8 mouse cellular contexts compared by ENCODE assay signal in genomic region chr1:37871704-37872103, GRCm38 (mm10). TPM values are rescaled to one million over a fixed set of nuclear protein-coding genes. Genes with fewer than 3 reads are reported as not detected.
DNase-seq lines count a peak whose midpoint lies in the region; ATAC-seq and TF ChIP-seq lines count a peak whose summit lies in the region.

Gene Lipt1, plus strand, starts transcription at chr1:37871738.

- TF ChIP-seq CTCF in layer of hippocampus, adult 2 months (conservative IDR thresholded peaks at IDR 0.05) = no peak

- WGBS in forebrain, embryonic 11.5 days = 8% methylated on average over 7 of the region's 7 CpGs
- 7% methylated on average over 7 of the region's 7 CpGs for WGBS in intestine, embryonic 14.5 days

- H3K27me3 ChIP-seq in forebrain, embryonic 11.5 days (ENCODE audit: control insufficient read depth, insufficient read depth, low read length) = no peaks in the 10 kb centered on the region; the same call in 1 of the 2 replicates
- H3K27me3 ChIP-seq in intestine, embryonic 14.5 days (replicated peaks; ENCODE audit: control insufficient read depth, insufficient read depth, low read length) = no peaks in the 10 kb centered on the region

- peak within 1 kb of the TSS; percentile 61 for H3K4me2 ChIP-seq in forebrain, embryonic 11.5 days (ENCODE audit: low read depth, low read length, severe bottlenecking)
- H3K4me2 ChIP-seq in intestine, embryonic 14.5 days (ENCODE audit: low read length) = peak within 1 kb of the TSS; percentile 64

- no peaks in the 10 kb centered on the region for H3K4me1 ChIP-seq in forebrain, embryonic 11.5 days (replicated peaks; ENCODE audit: control insufficient read depth, insufficient read depth, low read length)
- peaks cover 5% of the 10 kb centered on the region; the same call in 1 of the 2 replicates for H3K4me1 ChIP-seq in intestine, embryonic 14.5 days (replicated peaks; ENCODE audit: control insufficient read depth, insufficient read depth, low read length)

- H3K9me3 ChIP-seq in forebrain, embryonic 11.5 days (ENCODE audit: control insufficient read depth, low read length) = peaks cover 7% of the 10 kb centered on the region; the same call in 1 of the 2 replicates
- peaks cover 7% of the 10 kb centered on the region; the same call in 1 of the 2 replicates for H3K9me3 ChIP-seq in intestine, embryonic 14.5 days (ENCODE audit: control insufficient read depth, low read length)

- peak within 1 kb of the TSS; percentile 62 for H3K4me3 ChIP-seq in layer of hippocampus, adult 2 months
- H3K4me3 ChIP-seq in forebrain, embryonic 11.5 days (ENCODE audit: low read depth, low read length) = peak within 1 kb of the TSS; percentile 45
- peak within 1 kb of the TSS; percentile 56 for H3K4me3 ChIP-seq in intestine, embryonic 14.5 days (ENCODE audit: low read depth, low read length)

- DNase-seq in layer of hippocampus, adult 2 months (ENCODE audit: low spot score in 2 of 2) = no peak
- DNase-seq in layer of hippocampus, postnatal 25 days (ENCODE audit: extremely low spot score in 1 of 2, low spot score in 1 of 2) = no peak
- peak; percentile 65 for DNase-seq in R1 (ENCODE audit: low read depth, low spot score)
- peak; percentile 51 for DNase-seq in forebrain, embryonic 11.5 days (ENCODE audit: low spot score)
- peak; percentile 68 for DNase-seq in intestine, embryonic 14.5 days (ENCODE audit: low spot score)
- DNase-seq in spleen, postnatal 10 days (ENCODE audit: low spot score in 2 of 2) = no peak
- DNase-seq in right cerebral cortex, adult 18-20 months = no peak

- H3K36me3 ChIP-seq in forebrain, embryonic 11.5 days (ENCODE audit: control insufficient read depth, insufficient read depth, low read length) = peaks cover 8% of the 10 kb centered on the region; the same call in 1 of the 2 replicates
- H3K36me3 ChIP-seq in intestine, embryonic 14.5 days (ENCODE audit: control insufficient read depth, insufficient read depth, low read length) = peaks cover 17% of the 10 kb centered on the region

- ATAC-seq in forebrain, embryonic 11.5 days (replicated peaks; ENCODE audit: low FRiP score) = peak; percentile 68
- ATAC-seq in intestine, embryonic 14.5 days (replicated peaks; ENCODE audit: low FRiP score, low TSS enrichment, low read depth) = peak; percentile 79
- ATAC-seq in megakaryocyte-erythroid progenitor cell, adult 5-6 weeks (replicated peaks; ENCODE audit: low FRiP score, low TSS enrichment, poor library complexity, severe bottlenecking) = peak; percentile 15; the same call in 1 of the 2 replicates

- H3K27ac ChIP-seq in layer of hippocampus, adult 2 months = peak within 1 kb of the TSS; percentile 79
- H3K27ac ChIP-seq in forebrain, embryonic 11.5 days (ENCODE audit: low read depth, low read length) = 0 out of 2 replicates have a peak within 1 kb of the TSS, but pooled peaks have one; percentile 12
- peak within 1 kb of the TSS; percentile 49; the same call in 1 of the 2 replicates for H3K27ac ChIP-seq in intestine, embryonic 14.5 days (ENCODE audit: low read depth)

- H3K9ac ChIP-seq in forebrain, embryonic 11.5 days (ENCODE audit: low read length) = peak within 1 kb of the TSS; percentile 55
- peak within 1 kb of the TSS; percentile 39 for H3K9ac ChIP-seq in intestine, embryonic 14.5 days (ENCODE audit: low read length)

RNA-seq across cellular contexts. Expression of gene Lipt1, which starts in this region (rescaled TPM):
- total RNA-seq in layer of hippocampus, adult 2 months (2021) = 1 to 10 TPM; 6.9 to 7.4 TPM
- total RNA-seq in layer of hippocampus, postnatal 25 days (2021) = 1 to 10 TPM; 7.6 to 7.7 TPM
- 8.6 and 9.1 TPM in 2 replicates for polyA plus RNA-seq in forebrain, embryonic 11.5 days (2014; fragmentation: Nextera tagmentation; extraction: Ambion mirVana)
- 9.0 and 9.6 TPM in 2 replicates for polyA plus RNA-seq in intestine, embryonic 14.5 days (2014; fragmentation: Nextera tagmentation; extraction: Ambion mirVana)
- total RNA-seq in megakaryocyte-erythroid progenitor cell, adult 5-6 weeks (2014; fragmentation: Nextera tagmentation) = 6.3 and 13.1 TPM in 2 replicates
- 5.5 and 5.8 TPM in 2 replicates for total RNA-seq in megakaryocyte-erythroid progenitor cell, adult 5-6 weeks (2017)

Comparison
In these comparisons a context has a peak if more than half of its experiments do, and no peak if none do; other contexts are left out.
1. DNase-seq: peak in R1 (single experiment), forebrain, embryonic 11.5 days (single experiment) and intestine, embryonic 14.5 days (single experiment); none in layer of hippocampus, adult 2 months (0 of 2), layer of hippocampus, postnatal 25 days (0 of 2), spleen, postnatal 10 days (0 of 2) and right cerebral cortex, adult 18-20 months (single experiment).
2. H3K27ac ChIP-seq: peak in every context shown above with its lines; median percentile 79 in layer of hippocampus, adult 2 months; 49 in intestine, embryonic 14.5 days; 12 in forebrain, embryonic 11.5 days.
3. ATAC-seq: peak in every context shown above with its lines; median percentile 79 in intestine, embryonic 14.5 days; 68 in forebrain, embryonic 11.5 days; 15 in megakaryocyte-erythroid progenitor cell, adult 5-6 weeks.
4. Peak in every context shown above with its lines, with median percentiles within 50 percentile points of each other: H3K4me3 ChIP-seq.